Mouse (Mus musculus) bone marrow macrophage, adult 2 months (primary cell): ENCODE results near the gene Zfp609.

ENCODE experiments used
- CTCF ChIP-seq: IDR thresholded peaks from 2 replicates; pipeline ENCODE4 v1.5.1; 2012; ENCODE audit warnings: low read depth, mild to moderate bottlenecking, low read length, moderate library complexity
- POLR2A ChIP-seq: IDR thresholded peaks from 2 replicates; pipeline ENCODE4 v1.6.1; 2012; ENCODE audit warnings: mild to moderate bottlenecking, low read depth, low read length, borderline replicate concordance

DNA sequence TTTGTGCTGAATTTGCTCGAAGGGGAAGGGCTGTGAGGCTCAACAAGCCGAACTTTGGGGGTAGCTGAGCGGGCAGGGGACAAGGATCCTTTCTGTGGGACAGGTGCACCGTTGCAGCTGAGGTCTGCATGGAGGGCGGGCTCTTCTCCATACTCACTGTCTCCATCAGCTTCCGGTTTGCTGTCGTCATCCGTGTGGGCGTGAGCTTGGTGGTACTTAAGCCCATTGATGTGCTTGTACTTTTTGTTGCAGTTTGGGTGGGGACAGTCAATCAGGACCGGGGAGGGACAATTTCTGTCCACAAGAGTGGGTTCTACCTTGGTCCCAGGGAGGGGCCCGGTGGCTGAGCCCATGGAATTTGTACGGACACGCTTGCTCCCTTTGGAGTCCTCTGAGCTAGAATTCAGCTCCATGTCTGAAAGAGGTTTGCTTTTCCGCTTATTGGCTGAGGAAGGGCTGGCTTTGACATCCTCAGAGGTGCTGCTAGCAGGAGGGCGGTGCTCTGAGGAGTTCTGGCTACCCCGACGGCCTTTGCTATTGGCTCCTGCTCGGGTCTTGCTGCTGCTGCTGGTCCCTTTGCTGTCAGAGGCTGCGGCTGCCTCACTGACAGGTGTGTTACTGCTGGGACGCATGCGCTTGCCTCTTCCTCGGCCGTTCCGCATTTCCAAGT lies 123.3 kb downstream of the Zfp609 start:
- TF ChIP-seq CTCF (no peak), POLR2A (no peak)
